Mouse (Mus musculus): ENCODE measurements around the gene Tvp23a. TPM values are rescaled to one million over a fixed set of nuclear protein-coding genes. Genes with fewer than 3 reads are reported as not detected.

The Tvp23a gene
- 4.9 and 6.1 TPM in 2 replicates for polyA plus RNA-seq (2012; rRNA removed)

DNA sequence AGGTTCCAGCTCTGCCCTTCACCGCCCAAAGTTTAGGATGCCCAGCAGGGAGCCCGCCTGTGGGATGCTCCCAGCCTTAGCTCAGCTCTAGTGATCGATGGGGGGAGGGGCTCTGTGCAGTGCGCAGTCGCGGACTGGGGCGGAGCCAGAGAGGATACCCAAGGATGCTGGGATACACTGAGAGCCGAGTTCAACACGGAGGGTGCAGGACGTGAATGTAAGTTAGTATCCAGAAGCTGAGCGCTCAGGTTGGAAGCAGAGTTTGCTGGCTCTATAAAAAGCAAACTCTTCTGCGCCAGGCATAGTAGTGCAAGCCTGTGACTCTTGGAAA, at the start of gene Tvp23a:
TSS of gene Tvp23a (minus strand) at position 99 of the 331 bp plus-strand sequence.
- DNase-seq (ENCODE audit: low spot score) = no peak

DNA sequence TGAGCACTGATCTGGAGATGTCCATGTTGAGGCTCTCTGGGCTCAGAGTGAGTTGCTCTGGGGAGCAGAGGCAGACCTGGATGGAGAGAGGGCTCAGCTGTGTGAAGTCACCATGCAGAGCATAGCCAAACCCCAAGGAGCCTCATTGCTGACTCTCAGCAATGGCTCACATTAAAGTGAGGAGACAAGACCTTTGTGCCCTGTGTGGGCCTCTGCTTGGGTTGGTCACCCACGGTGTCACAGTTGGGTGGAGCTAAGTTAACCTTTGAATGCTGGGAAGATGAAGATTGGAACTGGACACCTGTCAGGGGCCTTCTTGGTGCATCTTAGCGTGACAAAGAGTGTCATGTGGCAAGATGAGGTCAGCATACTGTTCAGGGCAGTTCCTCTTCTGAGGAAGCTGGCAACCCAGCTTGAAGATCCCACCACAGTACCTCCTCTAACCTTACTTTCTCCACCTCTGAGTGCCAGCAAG, 48.7 kb upstream of the Tvp23a start:
- DNase-seq (ENCODE audit: low spot score) = no peak

DNA sequence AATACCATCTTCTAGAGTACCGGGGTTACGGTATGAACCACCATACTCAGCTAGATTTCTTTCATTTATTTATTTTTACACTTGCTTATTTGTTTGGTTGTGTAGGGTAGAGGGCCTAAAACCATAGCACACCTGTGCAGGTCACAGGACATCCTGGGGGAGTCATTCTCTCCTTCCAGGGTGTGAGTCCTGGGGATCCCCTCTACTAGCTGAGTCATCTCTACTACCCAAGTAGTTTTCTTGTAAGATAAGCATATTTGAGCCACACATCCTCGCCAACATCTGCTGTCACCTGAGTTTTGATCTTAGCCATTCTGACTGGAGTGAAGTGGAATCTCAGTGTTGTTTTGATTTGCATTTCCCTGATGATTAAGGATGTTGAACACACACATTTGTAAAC, 45.4 kb upstream of the Tvp23a start:
- DNase-seq (ENCODE audit: low spot score) = no peak

DNA sequence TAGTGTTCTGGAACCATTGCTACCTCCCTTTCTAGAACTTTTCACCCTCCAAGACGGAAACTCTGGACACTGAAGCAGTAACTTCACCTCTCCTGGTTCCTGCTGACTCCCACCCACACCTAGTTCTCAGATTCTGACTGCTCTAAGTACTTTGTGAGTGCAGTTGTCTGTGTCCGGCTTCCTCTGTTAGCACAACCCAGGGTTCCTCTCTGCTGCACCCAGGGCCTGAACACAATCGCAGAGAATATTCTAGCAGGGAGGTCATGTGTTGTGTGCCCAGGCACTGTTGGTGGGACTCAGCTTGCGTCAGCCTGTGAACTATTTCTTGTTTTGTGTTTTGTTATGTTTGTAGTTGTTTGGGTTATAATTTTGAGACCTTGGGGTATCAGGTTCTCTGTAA, 44.6 kb upstream of the Tvp23a start:
- no peak for DNase-seq (ENCODE audit: low spot score)

DNA sequence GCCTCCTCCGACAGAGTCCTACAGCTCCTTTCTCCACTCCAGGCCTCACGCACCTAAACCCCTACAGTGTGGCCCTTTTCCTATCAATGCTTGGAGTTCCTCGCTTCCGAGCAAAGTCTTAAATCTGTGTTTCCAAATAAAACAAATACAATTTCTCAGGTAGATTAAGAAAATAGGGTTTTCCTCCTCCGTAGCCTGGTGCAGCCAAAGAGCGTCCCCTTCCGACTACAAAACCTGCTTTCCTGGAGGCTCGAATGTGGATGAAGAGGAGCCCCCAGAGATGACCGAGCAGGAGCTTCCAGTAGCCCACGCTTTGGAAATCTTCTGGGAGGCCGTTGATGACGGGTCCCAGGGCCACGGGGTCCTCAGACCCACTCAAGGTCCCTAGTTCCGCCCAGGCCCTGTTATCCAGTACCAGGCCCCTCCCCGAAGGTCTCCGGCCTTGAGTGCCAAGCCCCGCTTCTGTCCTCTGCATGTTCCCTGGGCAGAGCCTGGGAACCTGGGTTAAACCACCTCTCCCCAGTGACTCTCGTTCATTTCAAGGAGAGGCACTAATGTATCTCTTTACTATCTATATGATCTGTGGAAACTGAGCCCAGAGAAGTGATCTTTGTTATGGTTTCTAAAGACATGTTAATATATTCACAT, 43.5 kb upstream of the Tvp23a start:
- DNase-seq (ENCODE audit: low spot score) = no peak

DNA sequence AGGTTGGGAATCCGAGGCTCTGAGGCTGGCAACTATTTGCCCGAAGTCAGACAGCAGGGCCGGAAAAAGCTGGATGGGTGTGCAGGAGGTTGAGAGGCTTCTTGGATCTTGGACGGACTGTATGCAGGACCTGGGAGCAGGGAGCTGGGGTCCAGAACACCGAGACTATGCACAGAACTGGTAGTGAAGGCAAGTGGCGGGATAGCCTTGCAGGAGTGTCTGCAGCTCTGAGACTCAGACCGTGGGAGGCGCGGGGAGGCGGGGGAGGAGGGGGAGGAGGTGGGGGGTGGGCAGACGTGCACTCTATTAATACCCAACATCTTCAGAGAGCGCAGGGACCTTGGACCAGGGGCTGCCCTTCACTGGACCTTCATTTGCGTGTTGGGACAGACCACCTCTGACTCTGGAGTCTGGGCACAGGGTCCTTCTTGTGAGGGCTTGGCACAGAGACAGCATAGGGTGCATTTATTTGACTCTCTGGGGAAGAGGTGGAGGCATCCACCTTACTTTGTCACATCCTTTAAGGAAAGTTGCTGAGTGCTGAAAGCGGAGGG, 42.8 kb upstream of the Tvp23a start:
- no peak for DNase-seq (ENCODE audit: low spot score)

DNA sequence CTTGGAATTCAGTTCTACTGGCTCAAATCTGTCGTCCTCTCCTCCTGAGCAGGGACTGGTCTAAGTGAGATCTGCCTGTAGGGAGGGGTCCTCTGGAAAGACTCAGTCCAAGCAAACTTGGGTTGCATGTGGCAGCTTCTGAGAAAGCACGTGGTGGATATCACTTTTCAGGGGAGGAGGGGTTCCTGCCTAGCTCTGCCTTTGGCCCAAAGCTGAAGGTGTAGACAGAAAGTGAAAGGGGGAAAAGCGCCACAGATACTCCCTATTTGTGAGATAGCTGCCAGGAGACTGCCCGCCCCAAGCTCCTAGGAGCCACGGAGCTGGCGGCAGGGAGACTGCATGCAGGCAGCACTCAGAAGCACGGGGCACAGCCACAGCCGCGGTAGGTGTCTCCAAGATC, 42.3 kb upstream of the Tvp23a start:
- no peak for DNase-seq (ENCODE audit: low spot score)

DNA sequence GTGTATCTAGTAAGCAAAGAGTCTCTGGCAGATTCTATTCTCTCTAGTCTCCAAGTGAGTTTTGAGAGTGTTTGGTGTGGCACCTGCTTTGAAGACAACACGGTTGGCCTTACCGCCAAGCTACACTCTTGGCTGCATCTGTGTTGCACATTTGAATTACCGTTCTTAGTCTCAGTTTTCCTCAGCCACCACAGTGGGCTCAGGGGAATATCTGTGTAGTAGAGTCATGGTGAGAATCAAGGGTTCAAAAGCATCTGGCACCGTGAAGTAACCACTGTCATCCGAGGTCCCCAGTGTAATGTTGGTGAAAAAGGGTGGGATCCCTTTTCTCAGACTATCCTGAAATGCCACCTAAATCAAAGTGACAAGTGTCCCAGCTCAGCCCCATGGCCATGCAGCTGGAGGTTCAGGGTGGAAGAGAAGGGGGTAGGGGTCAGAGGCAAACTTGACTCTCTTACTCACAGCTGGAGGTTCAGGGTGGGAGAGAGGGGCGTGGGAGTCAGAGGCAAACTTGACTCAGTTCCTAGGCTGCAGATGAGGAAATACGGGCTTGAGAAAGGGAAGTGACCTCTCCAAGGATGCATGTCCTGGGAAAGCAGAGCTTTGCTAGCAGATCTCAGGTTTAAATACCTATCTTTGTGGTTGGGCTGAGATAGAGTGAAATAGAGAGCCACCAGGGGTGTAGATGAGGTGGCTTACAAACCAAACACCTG, 41.8 kb upstream of the Tvp23a start:
- DNase-seq (ENCODE audit: low spot score) = no peak

DNA sequence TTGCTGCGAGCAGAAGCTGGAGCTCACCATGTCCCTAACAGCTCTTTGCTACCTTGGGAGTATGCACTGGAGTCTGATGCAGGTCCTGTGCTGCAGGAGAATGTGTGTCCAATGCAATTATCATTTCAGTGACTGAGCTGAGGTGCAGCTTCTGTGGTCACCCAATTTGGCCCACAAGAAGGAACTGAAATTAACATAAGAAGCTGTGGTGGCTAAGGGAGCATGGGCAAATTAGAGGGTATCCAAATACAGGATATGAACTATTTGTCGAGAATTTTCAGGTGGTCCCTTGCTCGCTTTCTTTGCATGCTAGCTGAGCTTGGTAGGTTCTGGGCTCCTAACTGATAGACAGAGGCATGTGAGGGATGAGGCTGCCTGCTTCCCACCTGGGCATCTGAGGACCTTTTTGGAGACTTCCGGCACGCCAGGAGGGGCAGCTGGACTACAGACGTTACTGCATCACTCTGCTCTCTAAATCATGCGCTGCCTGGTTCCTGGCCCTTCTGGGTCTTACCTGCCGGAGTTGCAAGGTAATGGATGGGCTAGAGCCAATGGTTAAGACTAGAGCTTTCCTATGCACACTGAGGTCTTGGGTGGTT, 40.8 kb upstream of the Tvp23a start:
- no peak for DNase-seq (ENCODE audit: low spot score)

DNA sequence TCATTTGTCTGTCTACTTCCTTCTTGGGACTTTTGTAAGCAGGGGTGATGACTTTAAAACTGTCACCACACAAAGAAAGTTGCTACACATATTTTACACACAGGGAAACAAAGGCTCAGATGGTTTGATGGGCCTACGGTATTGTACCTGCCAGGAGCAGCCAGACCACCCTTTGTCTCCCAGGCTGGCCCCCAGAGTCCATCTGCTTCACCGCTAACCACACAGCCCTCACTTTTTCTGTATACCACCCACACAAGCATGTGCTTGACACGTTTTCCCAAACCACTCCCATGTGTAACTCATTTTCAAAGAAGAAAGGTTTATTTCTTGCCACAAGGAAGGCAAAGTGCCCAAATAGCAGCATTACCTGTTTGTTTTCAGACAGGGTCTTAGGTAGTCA, 39.8 kb upstream of the Tvp23a start:
- DNase-seq (ENCODE audit: low spot score) = no peak

DNA sequence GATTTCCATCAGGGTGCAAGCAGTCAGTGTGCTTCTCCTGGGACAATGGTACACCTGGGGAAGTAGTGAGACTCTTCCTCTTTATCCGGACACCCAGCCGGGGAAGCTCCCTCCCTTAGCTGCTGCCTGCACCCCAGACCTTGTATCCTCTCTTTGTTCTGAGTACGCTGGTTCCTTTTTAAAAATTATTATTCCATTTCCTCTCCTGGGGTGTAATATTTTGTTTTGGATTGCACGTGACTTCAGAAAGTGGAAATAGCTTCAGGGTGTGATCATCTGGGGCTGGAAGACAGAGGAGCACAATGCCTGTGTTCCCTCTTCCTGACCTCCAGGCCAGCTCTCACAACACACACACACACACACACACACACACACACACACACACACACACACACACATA, 35.2 kb upstream of the Tvp23a start:
- no peak for DNase-seq (ENCODE audit: low spot score)

DNA sequence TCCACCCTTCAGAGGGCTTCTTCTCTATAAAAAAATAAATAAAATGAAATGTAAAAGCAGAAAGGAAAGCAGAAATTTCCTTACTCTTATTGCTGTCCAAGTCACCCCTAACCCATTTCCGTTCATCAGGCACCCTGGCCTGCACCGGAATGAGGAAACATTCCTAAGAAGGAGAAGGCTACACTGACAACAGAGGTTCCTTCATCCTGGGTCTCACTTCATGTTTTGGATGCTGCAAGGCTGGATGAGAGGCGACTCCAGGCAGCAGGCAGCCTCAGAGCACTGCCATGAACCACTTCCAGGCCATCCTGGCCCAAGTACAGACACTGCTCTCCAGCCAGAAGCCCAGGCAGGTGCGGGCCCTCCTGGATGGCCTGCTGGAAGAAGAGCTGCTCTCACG, 32.7 kb upstream of the Tvp23a start, which contains the start of gene Ciita:
TSS of gene Ciita (plus strand) at position 203 of the 400 bp plus-strand sequence.
- DNase-seq (ENCODE audit: low spot score) = no peak

DNA sequence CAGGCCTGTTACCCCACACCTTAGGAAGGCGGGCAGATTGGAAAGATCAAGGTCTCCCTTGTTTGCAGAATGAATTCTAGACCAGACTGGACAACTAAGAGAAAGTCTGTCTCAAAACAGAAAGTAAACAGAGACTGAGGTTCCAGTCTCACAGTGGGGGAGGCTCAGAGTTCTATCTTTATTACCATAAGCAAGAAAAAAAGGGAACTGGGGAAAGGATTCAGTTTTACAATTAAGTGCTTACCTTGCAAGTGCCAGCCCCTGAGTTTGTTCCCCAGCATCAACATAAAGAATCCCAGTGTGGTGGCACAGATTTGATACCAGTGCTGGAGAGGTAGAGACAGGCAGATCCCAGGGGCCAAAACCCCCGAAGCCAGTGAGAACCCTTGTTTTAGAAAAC, 28.8 kb upstream of the Tvp23a start:
- DNase-seq (ENCODE audit: low spot score) = no peak

DNA sequence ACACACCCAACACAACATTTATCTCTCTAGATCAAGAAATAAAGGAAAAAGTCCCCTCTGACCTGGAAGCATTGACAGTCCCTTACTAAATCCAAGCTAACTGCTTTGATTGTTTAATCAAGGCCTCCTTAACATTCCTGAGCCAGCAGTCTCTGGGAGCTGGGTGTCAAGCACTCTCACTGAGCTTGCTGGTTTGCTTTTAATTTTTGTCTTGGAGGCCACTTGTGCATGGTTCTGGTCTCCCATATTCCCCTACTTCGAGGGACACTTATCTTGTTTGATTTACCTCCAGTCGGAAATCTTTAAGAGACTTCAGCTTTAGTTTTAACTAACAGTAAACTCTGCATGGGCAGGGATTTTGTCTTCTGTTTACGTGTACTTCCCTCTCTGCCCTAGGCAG, 27.8 kb upstream of the Tvp23a start:
- no peak for DNase-seq (ENCODE audit: low spot score)

DNA sequence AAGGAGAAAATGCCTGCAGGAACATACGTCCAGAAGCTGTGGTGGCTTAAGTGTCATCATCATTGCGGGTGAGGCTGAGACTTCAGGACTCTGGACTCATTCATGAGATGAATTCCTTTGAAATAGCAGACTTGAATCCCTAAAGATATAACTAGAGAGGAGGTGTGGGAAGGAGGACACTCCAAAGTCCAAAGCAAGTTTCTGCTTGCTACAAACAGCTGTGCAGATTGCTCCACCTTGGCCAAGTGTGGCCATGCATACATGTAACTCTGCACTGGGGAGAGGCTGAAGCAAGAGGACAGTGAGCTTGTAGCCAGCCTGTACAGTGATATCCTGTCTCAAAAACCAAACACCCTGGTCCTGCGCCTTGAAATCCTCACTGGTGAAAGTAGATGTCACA, 24.8 kb upstream of the Tvp23a start:
- no peak for DNase-seq (ENCODE audit: low spot score)

DNA sequence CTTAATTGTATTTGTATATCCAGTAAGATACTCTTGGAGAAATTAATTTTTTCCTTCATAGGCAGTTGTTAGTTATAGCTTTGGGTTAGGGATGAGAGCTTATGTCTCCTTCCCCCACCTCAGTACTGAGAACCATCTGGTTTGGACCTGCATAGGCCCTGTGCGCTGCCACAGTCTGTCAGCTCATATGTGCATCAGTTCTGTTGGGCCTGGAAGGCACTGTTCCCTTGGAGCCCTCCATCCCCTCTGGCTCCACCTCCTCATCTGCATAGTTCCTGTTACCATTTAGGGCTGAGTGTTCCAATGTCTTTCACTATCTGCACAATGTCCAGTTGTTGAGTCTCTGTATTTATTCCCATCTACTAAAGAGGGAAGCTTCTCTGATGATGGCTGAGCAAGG, 21.0 kb upstream of the Tvp23a start:
- no peak for DNase-seq (ENCODE audit: low spot score)

DNA sequence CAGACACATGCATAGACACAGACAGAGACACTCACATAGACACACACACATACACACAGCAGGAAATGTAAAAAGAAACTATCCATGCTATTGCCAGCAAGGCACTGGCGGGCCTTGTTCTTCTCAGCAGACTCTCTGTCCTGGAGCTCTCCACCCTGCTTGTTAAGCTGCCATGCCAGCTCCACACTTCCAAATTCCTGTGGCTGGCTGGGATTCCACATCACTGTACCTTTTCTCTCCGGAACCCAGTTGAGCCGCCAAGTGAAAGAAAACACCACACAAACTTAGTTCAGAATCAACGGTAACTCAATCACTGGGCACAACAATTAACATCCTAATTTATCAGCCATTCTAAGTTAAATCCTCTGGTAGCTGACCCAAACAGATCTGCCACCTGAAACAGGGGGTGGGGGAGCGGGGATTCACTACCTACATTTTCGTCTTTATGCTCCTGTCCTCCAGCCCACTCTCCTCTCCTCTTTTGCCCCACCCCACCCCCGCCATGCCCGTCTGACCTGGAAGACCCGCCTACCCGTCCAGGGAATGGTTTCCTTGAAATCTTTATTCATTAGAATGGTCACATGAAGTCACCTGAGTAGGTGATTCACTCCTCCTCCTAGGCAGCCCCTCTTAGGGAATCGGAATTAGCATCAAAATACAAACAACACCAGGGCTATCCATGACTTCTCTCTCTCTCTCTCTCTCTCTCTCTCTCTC, 20.4 kb upstream of the Tvp23a start:
- DNase-seq (ENCODE audit: low spot score) = no peak

DNA sequence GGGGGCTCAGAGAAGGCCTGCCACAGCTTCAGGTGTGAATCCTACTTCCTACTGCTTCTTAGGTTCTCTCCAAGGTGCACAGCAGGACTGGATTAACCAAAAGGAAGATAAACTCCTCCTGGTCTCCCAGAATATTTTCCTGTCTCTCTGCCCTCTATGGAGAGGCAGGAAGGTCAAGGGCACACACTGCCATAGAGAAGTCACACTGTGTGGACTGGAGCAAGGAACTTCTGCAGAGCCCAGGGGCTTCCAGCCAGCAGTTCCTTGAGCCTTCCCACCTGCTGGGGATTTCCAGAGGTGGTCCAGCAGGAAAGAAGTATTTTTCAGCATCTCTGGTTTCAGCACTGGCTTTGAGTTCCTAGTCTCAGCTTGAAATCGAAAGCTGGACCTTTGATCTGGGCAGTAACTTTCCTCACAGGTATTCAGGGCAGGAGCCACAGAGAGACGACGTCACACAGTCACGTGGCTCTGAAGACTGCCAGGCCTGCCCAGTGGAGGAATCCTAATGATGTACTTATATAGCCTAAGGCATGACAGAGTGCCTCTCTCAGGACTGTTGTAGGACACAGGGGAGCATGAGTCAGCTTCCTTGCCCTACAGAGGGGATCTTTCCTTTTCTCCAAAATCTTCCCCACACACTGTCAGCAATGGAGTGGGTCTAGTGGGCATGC, 18.0 kb upstream of the Tvp23a start:
- DNase-seq (ENCODE audit: low spot score) = no peak

DNA sequence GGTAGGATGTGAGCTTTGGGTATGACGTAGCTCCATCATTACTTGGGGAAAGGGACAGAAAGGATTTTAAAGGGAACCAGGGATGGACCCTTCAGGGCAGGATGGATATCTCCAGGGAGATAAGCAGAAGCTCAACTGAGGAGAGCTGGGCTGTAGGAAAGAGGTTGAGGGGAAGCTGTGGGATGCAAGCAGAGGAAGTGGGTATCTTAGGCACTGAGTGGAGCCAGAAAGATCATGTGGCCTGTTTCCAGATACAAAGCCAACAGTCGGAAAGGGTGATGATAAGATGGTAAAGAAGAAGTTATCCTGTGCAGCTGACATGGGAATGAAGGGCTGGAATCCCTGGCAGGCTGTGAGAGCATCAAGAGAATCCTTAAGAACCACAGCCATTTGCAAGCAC, 14.0 kb upstream of the Tvp23a start:
- DNase-seq (ENCODE audit: low spot score) = no peak

DNA sequence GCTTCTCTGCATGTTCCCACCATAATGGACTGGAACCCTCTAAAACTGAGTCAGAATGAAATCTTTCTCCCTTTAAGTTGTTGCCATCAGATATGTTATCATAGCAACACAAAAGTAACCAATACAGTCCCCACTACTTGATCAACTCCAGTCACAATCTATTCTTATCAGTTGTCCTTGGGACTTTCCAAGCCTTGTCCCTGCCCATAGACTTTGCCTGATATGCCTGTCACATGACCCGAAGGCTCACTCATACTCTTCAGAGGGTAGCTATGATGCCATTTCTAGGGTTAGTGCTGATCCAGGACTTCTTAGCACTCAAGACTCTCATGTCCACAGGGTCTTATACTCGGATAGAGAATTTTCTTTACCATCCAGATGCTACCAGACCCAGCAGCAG, 13.0 kb upstream of the Tvp23a start:
- no peak for DNase-seq (ENCODE audit: low spot score)

DNA sequence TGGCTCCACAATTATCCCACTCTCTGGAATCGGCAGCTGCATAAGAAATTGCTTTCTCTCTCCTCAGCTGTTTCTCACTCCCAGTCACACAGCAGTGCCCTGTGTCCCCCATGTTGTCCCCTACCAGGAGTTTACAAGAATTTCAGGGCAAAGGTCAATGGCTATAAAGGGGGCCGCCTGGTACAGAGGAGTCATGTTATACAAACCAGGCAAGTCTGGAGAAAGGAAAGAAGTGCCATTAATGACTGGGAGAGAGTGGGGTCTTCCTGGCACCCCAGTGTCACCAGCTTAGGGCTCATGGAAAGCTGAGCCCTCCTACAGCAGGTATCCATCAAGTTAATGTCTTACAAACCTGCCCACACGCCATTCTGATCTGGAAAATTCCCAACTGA, 7.4 kb upstream of the Tvp23a start:
- no peak for DNase-seq (ENCODE audit: low spot score)

Data from urinary bladder, adult 2 months (tissue).